31 mouse cellular contexts compared by ENCODE assay signal in genomic region chr15:96055796-96056473, GRCm38 (mm10).
DNase-seq lines count a peak whose midpoint lies in the region; ATAC-seq and TF ChIP-seq lines count a peak whose summit lies in the region.
"Had no signal": no experiment of that assay in that cellular context is flagged by ENCODE, and none has a peak within 500 bp of the region (broad histone marks: within the 10 kb centered on the region; RNA-seq: fewer than 3 reads in every experiment).

No protein-coding gene starts in this region.

- 60% methylated on average over 16 of the region's 16 CpGs for whole genome bisulfite sequencing in hindbrain, embryonic 13.5 days
- WGBS in hindbrain, embryonic 10.5 days, result 81% methylated on average over 16 of the region's 16 CpGs
- 50% methylated on average over 16 of the region's 16 CpGs for WGBS in hindbrain, embryonic 16.5 days

- H3K36me3 ChIP-seq in hindbrain, embryonic 13.5 days, result no peaks in the 10 kb centered on the region
- H3K36me3 ChIP-seq in hindbrain, embryonic 10.5 days, result no peaks in the 10 kb centered on the region
- no peaks in the 10 kb centered on the region for H3K36me3 ChIP-seq in hindbrain, embryonic 16.5 days (ENCODE audit: control insufficient read depth, insufficient read depth, low read length)
- H3K36me3 ChIP-seq: heart, embryonic 12.5 days; intestine, embryonic 15.5 days; limb, embryonic 12.5 days; liver, embryonic 15.5 days; midbrain, embryonic 15.5 days; neural tube, embryonic 12.5 days had no signal

- DNase-seq in hindbrain, embryonic 10.5 days (ENCODE audit: low spot score), result no peak
- DNase-seq in kidney, postnatal 4 days, result peak; percentile 27 to 49
- no peak for DNase-seq in kidney, postnatal 36 days
- peak; percentile 33 for DNase-seq in brain, embryonic 14.5 days (ENCODE audit: low read depth)
- no peak for DNase-seq in urinary bladder, postnatal 14 days (ENCODE audit: low spot score)
- DNase-seq in B cell, adult 2 months, result no peak
- DNase-seq: adrenal gland, adult 2 months; adrenal gland, postnatal 36 days; cerebellum, adult 8-10 months; cerebellum, postnatal 36 days; gastrocnemius, postnatal 36 days; heart, adult 2 months; kidney, adult 8-10 months; lung, postnatal 14 days; right cerebral cortex, adult 18-20 months; spleen, adult 18-20 months; thymus, adult 18-20 months; thymus, postnatal 25 days had no signal

- H3K9ac ChIP-seq in hindbrain, embryonic 13.5 days, result no peak overlapping the region
- no peak overlapping the region for H3K9ac ChIP-seq in hindbrain, embryonic 16.5 days (ENCODE audit: low read depth, low read length)
- H3K9ac ChIP-seq: heart, embryonic 12.5 days; intestine, embryonic 15.5 days; limb, embryonic 12.5 days; liver, embryonic 15.5 days; lung, embryonic 14.5 days; midbrain, embryonic 15.5 days; neural tube, embryonic 12.5 days had no signal

- no peaks in the 10 kb centered on the region for H3K9me3 ChIP-seq in hindbrain, embryonic 13.5 days
- 0 out of 2 replicates have a peak, but pooled peaks cover 3% of the 10 kb centered on the region for H3K9me3 ChIP-seq in hindbrain, embryonic 10.5 days
- no peaks in the 10 kb centered on the region for H3K9me3 ChIP-seq in hindbrain, embryonic 16.5 days (ENCODE audit: control insufficient read depth, low read length)
- H3K9me3 ChIP-seq: intestine, embryonic 15.5 days; midbrain, embryonic 15.5 days; neural tube, embryonic 12.5 days had no signal

- TF ChIP-seq CTCF in brain, embryonic 14.5 days (IDR thresholded peaks at IDR 0.05; ENCODE audit: borderline replicate concordance, extremely low read depth, insufficient read depth, insufficient read length), result no peak

- TF ChIP-seq POLR2A in brain, embryonic 14.5 days (IDR thresholded peaks at IDR 0.05; ENCODE audit: borderline replicate concordance, extremely low read depth, insufficient read depth, insufficient read length, poor library complexity, severe bottlenecking), result no peak

- no peak overlapping the region for H3K4me3 ChIP-seq in hindbrain, embryonic 13.5 days
- no peak overlapping the region for H3K4me3 ChIP-seq in hindbrain, embryonic 10.5 days
- H3K4me3 ChIP-seq in hindbrain, embryonic 16.5 days (ENCODE audit: low read length), result no peak overlapping the region
- H3K4me3 ChIP-seq: heart, adult 2 months; heart, embryonic 12.5 days; intestine, embryonic 15.5 days; layer of hippocampus, adult 2 months; left cerebral cortex, adult 2 months; limb, embryonic 12.5 days; liver, embryonic 15.5 days; midbrain, embryonic 15.5 days; neural tube, embryonic 12.5 days had no signal

- peak overlapping the region; percentile 10; the same call in 1 of the 2 replicates for H3K4me2 ChIP-seq in hindbrain, embryonic 13.5 days
- H3K4me2 ChIP-seq in hindbrain, embryonic 16.5 days (ENCODE audit: low read length), result 0 out of 2 replicates have a peak overlapping the region, but pooled peaks have one; percentile 22
- H3K4me2 ChIP-seq: heart, embryonic 12.5 days; intestine, embryonic 15.5 days; limb, embryonic 12.5 days; liver, embryonic 15.5 days; lung, embryonic 14.5 days; midbrain, embryonic 15.5 days; neural tube, embryonic 12.5 days had no signal

- H3K4me1 ChIP-seq in hindbrain, embryonic 13.5 days (replicated peaks), result peaks cover 10% of the 10 kb centered on the region
- H3K4me1 ChIP-seq in hindbrain, embryonic 10.5 days (replicated peaks), result 0 out of 2 replicates have a peak, but pooled peaks cover 3% of the 10 kb centered on the region
- H3K4me1 ChIP-seq in hindbrain, embryonic 16.5 days (ENCODE audit: control insufficient read depth, insufficient read depth, low read depth, low read length), result 0 out of 2 replicates have a peak, but pooled peaks cover 2% of the 10 kb centered on the region
- H3K4me1 ChIP-seq: intestine, embryonic 15.5 days; limb, embryonic 12.5 days; liver, embryonic 15.5 days; midbrain, embryonic 15.5 days had no signal

- no peak for ATAC-seq in hindbrain, embryonic 13.5 days (ENCODE audit: low FRiP score)
- ATAC-seq in hindbrain, embryonic 16.5 days, result no peak
- ATAC-seq: activated CD4-positive, CD25-positive, alpha-beta regulatory T cell, adult 4 months; forebrain, embryonic 14.5 days; intestine, embryonic 15.5 days; midbrain, embryonic 15.5 days had no signal

- 0 out of 2 replicates have a peak overlapping the region, but pooled peaks have one; percentile 42 for H3K27ac ChIP-seq in hindbrain, embryonic 13.5 days
- H3K27ac ChIP-seq in hindbrain, embryonic 10.5 days, result no peak overlapping the region
- no peak overlapping the region for H3K27ac ChIP-seq in hindbrain, embryonic 16.5 days (ENCODE audit: low read depth, low read length)
- H3K27ac ChIP-seq: heart, adult 2 months; intestine, embryonic 15.5 days; layer of hippocampus, adult 2 months; left cerebral cortex, adult 2 months; limb, embryonic 12.5 days; liver, embryonic 15.5 days; midbrain, embryonic 15.5 days; neural tube, embryonic 12.5 days had no signal

- no peaks in the 10 kb centered on the region for H3K27me3 ChIP-seq in hindbrain, embryonic 13.5 days
- no peaks in the 10 kb centered on the region for H3K27me3 ChIP-seq in hindbrain, embryonic 10.5 days (ENCODE audit: insufficient read depth, poor library complexity, severe bottlenecking)
- no peaks in the 10 kb centered on the region for H3K27me3 ChIP-seq in hindbrain, embryonic 16.5 days (replicated peaks; ENCODE audit: control insufficient read depth, insufficient read depth, low read length)
- H3K27me3 ChIP-seq: heart, embryonic 12.5 days; intestine, embryonic 15.5 days; limb, embryonic 12.5 days; liver, embryonic 15.5 days; midbrain, embryonic 15.5 days; neural tube, embryonic 12.5 days had no signal

Comparison
In these comparisons a context has a peak if more than half of its experiments do, and no peak if none do; other contexts are left out.
1. DNase-seq: peak in kidney, postnatal 4 days (2 of 2) and brain, embryonic 14.5 days (single experiment); none in hindbrain, embryonic 10.5 days (single experiment), kidney, postnatal 36 days (0 of 2), urinary bladder, postnatal 14 days (single experiment) and B cell, adult 2 months (0 of 2).